Mouse (Mus musculus): ENCODE data around the gene Mthfsd.
"Not testable (repeated sequence)": the region's sequence is repeated elsewhere in the genome, so short reads cannot be mapped to it uniquely, and the experiment has no call there.

The Mthfsd gene

DNA sequence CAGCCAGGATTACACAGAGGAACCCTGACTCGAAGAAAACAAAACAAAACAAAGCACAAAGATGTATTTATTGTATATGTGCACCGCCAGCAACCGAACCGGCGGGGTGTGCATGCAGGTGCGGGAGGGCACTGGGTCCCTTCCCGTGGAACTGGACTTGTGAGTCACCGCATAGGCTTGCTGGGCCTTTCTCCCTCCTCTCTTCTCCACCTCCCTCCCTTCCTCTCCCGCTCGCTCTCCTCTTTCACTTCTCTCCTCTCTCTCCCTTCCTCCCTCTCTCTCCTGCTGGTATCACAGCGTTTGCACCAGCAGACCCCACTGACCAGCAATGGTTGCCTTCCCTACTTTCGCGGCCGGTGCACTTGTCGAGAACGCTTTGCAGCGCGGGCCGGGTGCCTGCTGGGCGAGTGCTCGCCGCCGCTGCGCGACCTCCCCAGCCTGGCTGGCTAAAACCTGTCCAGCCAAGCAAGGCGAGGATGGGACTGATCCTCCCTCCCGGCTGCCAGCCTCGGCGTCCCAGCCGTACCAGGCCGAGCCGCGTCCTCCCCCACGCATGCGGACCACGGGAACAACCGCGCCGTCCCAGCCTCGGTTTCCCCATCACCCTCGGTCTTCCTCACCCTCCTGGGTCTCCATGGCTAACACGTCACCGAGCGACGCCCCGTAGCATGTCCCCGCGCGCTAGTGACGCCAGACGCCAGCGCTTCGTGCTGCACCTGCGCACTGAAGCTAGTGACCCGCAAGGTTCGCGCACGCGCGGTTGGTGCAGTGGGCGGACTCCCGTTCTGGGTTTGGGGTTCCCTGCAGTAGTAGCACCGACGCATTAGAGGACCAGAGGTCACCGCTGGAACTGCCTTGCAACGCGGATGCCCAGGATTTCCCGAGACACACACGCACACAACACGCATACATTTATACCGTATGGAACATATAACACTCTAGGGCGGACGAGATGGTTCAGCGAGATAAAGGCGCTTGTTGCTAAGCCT lies at the start of gene Mthfsd:
TSS of gene Mthfsd (minus strand) at position 725 of the 989 bp plus-strand sequence.
- DNase-seq (ENCODE audit: low spot score): peak; percentile 97

DNA sequence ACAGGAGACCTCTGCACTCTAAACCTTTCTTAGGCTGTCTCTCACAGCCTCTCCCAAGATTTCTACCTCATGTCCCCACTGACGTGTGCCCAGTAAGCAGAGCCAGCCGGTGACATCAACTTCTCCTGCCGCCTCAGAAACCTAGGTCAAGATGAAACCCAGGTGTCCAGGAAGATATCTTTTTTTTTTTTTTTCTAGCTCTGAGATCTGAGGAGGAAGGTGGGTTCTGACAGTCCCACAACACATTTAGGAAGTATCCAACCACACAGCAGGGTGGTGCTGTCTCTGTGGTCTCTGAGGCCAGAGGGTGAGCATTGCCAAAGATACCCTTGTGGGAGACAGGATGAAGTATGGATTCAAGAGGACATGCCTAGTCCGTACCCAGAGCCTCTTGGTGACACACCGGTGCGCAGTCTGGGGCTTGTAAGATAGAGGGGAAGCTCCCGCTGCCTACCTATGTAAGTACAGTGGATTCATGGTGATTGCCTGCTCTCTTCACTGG lies 48.8 kb upstream of the Mthfsd start:
- DNase-seq (ENCODE audit: low spot score): no peak

DNA sequence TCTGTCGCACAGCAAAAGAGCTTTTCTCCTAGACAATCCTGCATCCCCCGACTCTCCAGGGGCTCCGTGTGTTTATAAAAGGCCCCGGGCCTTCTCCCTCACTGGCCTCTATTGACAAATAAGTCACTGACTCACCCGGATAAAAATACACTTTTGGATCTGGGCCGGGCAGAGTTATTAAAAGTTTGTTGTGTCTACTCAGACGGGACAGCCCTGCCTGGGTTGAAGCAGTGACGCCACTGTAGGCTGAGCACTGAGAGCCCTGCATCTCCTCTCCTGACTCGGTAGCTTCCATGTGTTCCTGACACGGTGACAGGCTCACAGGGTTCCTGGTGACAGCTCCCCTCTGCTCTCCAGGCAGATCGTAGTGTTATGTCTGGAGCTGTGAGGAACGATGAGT lies 44.2 kb upstream of the Mthfsd start:
- peak; percentile 18 for DNase-seq (ENCODE audit: low spot score)

DNA sequence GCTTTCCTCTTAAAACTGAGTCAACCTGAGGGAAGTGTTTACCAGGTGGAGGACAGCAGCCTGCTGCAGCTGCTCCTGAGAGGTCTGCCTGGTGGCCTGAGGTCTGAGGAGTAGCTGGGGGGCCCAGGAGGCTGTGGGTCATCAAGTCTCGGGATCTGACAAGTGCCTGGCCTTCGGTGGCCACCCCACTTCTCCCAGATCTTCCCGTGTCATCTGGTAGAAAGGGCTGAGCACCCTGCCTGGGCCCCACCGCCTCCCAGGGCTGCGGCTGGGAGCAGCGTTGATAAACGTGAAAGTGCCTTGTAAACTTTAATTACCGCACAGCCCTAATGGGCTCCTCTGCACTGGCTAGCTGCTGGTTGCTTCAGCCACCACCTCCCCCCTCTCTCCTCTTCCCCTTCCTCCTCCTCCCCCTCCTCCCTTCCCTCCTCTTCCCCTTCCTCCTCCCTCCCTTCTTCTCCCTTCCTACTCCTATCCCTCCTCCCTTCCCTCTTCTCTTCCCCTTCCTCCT lies 40.4 kb upstream of the Mthfsd start:
- no peak for DNase-seq (ENCODE audit: low spot score)

DNA sequence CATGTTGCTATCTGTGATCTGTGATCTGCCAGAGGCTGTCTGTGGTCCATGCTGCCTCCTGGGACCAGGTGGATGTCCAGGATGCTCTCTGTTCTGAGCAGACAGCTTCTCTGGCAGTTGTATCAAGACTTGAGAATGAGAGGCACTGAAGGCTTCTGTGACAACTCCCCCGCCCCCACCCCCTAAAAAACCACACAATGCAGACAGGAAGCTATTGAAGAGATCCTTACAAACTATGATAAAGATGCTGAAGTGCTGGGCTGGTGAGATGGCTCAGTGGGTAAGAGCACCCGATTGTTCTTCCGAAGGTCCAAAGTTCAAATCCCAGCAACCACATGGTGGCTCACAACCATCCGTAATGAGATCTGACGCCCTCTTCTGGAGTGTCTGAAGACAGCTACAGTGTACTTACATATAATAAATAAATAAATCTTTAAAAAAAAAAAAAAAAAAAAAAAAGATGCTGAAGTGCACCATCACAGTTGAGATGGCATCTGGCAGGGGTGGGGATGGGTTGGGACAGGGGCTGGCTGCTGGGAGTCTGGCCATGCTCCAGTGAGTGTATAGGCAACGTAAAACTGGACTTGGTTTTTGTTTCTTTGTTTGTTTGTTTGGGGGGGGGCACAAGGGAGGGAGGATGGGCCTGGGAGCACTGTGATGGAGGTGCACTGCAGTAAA lies 37.4 kb upstream of the Mthfsd start:
- not testable (repeated sequence) for DNase-seq (ENCODE audit: low spot score)

DNA sequence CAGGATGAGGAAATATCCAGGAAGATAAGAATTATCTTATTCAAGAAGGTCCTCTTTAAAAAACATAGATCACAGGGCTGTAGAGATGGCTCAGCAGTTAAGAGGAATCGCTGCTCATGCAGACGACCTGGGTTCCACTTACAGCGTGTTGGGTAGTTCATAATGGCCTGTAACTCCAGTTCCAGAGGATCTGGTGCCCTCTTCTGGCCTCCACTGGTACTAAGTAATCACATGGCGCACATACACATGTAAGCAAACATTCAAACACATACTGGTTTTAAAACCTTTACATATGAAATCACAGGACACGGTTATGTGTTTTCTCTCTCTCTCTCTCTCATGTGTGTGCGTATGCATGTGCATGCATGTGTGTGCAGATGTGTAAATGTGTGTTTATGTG lies 28.7 kb upstream of the Mthfsd start:
- no peak for DNase-seq (ENCODE audit: low spot score)

DNA sequence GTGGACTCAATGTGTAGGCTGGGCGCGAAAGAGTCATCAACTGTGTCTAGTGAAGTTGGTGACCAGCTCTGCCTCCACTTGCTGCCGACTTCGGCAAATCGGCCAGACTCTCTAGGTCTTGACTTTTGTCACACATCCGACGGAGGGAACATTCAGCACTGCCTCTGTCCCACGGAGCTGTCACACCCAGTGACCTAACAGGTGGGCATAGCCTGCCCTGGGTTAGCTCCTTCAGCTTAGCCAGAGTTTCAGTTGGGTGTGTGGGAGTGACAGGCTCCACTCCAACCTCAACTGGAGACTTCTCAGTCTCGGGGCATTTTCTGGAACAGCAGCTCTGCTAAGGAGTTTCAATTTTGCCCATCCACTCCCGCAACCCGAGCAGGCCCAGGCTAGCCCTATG lies 26.3 kb upstream of the Mthfsd start:
- no peak for DNase-seq (ENCODE audit: low spot score)

DNA sequence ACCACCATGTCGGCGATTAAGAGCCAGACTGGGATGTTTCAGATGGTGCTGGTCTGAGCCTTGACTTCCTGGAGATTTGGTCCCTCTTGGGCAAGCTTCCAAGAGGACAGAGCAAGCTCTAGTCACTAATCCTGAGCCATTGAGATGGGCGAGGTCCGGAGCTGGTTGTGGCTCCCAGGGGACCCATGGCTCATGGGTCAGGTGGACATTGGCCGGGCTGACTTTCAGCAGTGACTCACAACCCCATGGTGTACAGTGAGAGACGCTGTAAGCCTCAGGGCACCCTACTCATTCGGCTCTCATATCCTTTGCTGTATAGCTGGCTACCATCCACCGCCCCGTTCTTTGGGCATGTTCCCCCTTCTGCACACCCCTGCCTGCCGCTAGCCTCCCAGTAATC lies 25.9 kb upstream of the Mthfsd start:
- no peak for DNase-seq (ENCODE audit: low spot score)

DNA sequence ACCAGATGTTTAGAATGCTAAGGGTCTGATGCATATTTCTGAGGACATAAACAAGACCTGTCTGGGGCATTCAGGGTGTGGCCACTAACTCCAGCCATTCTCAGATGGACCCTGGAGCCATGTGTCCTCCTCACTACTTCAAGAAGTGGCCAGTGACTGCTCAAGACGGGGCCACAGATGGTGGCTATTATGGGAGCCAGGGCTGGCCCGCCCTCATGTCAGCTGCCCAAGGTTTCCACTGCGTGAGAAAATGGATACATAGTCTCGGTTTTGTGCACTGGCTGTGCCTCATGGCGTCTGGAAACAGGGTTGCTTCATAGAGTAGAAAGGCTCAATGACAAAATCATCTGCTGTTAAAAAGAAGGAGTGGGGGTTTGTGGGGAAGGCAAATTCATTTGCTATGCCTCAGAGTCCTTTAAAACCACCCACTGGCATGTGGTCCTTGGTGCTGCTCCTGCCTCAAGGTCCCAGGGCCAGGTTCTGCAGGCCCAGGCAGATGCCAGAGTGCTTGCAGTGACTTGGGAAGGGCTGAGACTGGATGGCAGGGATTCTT lies 24.8 kb upstream of the Mthfsd start:
- DNase-seq (ENCODE audit: low spot score): no peak

DNA sequence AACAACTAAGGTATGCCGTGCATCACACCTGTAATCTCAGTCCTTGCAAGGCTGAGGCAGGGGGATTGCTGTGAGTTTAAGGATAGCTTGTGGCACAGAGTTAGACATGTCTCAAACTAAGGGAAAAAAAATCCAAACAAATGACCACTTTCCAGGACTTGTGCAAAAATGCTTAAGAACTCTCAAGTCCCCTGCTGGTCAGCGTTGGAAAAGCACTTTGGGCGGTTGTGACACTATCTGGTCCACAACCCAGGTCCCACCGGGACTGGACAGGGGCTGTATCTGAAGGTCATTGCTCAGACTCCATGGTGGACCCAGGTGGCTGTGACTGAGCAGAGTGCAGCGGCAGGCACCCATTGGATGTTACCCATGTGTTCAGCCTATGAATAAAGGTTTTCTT lies 22.3 kb upstream of the Mthfsd start:
- no peak for DNase-seq (ENCODE audit: low spot score)

DNA sequence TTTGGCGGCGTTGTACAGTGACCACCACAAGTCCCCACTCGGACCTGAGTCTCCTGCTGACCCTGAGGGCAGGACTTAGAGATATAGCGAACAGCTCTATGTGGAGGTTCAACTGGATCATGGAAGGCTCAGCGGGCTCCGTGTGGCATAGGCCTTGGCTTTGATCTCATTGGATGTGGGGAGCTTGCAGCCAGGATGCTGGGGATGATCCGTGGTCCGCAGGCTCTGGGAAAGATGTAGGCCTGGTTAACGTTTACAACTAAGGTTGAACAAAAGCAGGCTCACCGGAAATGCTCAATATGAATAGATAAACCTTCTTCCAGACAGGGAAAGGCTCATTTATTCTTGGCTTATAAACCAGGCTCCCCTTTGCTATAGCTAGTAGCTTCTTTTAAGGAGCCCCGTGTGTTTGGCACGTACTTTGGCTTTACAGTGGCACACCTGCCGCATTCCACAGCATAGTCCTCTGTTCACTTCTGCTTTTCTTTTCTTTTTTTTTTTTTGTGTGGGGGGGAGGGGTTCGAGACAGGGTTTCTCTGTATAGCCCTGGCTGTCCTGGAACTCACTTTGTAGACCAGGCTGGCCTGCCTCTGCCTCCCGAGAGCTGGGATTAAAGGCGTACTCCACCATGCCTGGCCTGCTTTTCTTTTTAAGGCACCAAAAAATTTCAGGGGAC lies 21.2 kb upstream of the Mthfsd start:
- DNase-seq (ENCODE audit: low spot score): no peak

DNA sequence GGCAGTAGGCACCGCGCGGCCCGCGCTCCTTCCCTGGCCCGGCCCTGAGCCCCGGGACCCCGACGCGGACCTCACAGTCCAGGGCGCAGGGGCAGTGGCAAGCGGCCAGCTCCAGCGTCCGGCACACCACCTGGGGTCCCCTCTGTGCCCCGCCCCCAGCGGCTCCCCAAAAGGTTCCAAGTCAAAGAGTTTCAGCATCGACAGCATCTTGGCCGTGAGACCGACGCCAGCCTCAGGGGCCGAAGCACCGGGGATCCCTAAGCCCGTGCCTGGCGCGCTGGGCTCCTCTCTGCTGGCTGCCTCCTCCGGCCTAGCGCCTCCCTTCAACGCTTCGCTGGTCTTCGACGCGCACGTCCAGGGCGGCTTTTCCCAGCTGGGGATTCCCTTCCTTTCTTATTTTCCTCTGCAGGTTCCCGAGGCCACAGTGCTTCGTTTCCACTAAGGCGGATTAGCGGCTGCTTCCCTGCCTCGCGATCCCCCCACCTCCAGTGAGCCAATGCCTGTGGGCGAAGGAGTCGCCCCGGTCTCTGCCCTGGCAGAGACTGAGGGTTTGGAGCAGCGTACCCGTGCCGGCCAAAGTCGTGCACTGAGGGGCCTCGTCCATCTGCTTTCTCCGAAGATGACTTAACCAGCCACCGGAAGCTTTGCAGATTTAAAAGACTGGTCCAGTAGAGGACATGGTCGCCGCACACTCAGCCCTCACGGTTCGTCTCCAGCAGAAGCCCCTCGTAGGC lies 20.5 kb upstream of the Mthfsd start:
- no peak for DNase-seq (ENCODE audit: low spot score)

DNA sequence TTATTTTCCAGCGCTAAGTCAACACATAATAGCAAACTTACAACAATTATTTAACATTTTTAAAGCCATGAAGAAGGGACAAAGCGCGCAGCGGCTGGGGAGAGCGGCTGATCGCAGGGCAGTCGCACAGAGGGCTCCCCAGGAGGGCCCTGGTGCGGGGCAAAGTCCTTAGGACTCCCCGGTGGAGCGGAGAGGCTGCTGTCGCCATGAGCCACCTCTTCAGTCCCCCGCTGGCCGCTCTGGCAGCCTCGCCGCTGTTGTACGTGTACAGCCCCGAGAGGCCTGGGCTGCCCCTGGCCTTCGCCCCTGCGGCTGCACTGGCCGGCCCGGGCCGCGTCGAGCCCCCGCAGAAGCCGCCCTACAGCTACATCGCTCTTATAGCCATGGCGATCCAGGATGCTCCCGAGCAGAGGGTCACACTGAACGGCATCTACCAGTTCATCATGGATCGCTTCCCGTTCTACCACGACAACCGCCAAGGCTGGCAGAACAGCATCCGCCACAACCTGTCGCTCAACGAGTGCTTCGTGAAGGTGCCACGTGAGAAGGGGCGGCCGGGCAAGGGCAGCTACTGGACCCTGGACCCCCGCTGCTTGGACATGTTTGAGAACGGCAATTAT lies 19.7 kb upstream of the Mthfsd start, which contains the start of gene Foxl1:
TSS of gene Foxl1 (plus strand) at position 185 of the 620 bp plus-strand sequence.
- no peak for DNase-seq (ENCODE audit: low spot score)

DNA sequence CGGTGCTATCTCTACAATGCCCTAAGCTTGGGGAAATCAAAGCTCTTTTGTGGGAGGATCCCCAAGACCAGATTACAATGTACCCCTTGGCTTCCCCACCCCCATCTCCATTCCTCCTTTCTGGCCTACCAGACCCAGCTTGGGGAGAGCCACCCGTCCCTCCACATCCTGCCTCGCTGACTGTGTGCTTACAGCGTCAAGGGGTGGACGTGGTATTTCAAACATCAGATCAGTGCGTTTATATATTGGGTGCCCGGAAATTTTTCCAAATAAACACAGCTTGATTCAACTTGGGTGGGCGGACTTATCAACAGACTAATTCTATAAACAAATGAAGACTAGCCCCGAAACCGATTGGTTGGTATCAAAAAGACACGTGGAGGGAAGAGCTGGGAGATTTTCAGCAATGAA lies 19.1 kb upstream of the Mthfsd start:
- DNase-seq (ENCODE audit: low spot score): no peak

DNA sequence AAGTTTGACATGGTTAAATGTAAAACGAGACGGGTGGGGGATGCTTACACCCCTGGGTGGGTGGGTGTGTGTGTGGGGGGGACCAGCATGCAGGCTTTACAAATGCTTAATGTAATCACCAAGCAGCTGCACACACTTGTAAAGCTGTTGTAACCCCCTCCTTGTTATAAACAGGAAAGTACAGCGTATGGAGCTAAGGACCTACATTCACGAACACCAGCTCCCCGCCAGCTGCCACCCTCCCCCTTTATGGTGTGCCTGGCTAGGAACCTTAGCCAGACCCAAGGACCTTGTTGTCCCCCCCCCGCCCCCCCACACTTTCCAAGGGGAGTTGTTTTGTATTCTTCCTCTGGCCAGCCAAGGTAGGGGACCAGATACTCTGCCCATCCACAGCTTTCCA lies 18.5 kb upstream of the Mthfsd start:
- no peak for DNase-seq (ENCODE audit: low spot score)

DNA sequence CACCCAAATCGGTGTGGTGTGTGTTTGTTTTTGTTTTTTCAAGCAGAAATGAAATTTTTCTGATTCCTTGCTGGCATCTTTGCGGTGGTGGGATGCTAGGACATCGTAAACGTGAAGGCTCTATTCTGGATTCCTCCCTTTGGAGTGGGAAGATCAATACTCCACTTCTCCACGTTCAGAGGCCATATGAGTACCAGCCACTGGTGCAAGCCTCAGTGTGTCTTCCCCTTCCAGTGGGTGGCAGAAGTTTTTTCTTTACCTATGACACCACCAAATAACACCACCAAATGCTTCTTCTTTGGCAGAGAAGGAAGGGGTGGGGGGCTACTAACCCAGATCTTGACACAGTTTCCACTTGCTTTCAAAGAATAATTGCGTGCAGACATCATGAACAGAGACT lies 18.0 kb upstream of the Mthfsd start:
- DNase-seq (ENCODE audit: low spot score): no peak

DNA sequence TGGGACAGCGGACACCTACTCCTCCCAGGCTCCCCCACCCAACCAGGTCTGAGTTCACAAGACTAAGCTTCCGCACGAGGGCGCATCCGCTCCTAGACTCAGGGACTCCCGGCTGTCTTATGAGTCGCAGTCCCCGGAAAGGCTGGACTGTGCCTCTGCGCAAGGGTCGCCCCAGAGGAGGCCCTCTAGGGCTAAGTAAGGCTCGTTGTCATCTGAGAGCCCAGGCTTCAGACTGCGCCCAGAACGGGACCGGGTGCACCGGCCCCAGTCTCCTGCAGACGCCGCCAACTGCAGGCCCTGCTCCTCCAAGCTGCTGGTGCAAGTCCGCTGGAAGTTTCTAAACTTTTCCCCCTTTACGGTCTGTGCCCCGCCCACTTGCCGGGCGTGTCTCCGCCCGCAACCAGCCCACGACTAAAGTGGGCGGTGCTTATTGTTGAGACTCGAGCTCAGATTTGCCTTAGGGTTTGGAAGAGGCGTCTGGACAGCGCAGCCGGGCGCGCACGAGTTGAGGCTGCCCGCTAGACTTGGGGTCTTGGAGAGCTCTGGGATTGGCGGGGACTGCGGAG lies 17.2 kb upstream of the Mthfsd start:
- DNase-seq (ENCODE audit: low spot score): peak; percentile 71

DNA sequence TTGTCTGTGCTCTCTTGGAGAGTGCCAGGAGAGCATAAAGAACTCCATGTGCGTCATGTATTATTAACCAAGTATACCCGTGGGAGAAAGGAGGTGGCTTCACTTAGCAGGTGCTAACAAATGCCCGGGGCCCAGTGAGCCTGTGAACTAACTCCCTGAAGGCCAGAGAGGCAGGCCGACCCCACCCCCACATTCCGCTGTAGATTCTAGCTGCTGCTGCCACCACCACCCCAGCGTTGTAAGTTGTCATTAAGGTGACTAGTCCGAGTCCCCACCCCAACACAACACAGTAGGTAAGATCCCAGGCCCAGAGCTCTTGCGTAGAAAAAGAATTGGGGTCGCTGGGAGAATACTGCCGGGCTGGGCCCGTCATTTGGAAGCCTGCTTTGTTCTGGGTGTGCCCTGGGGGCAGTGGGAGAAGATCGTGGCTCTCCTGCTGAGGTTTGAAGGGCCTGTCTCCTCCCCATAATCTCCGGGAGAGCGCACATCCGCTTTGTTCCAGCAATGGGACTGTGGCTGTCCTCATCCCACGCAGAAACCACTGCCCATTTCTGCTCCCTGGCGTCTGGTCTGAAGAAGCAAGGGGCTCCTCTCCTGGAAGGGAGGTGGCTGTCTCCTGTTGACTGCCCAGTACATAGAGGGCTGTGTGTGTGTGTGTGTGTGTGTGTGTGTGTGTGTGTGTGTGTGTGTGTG lies 16.5 kb upstream of the Mthfsd start:
- no peak for DNase-seq (ENCODE audit: low spot score)

DNA sequence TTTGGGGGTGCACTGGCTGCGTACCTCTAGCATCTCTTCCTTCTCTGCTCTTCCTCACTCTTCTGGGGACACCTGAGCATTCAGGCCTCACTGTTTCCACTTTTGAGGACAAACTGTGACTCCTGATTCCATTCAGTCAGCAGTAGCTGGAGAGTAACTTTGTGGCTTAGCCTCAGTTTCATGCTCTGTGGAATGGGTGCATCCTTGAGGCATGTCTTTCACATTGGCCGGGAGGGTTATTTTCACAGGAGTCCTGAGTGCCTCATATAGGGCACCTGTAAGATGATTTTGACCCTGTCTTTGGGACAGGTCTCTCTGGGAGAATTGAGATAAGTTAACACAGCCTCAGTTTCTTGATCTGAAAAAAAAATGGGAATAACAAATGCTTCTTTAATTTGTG lies 14.9 kb upstream of the Mthfsd start:
- DNase-seq (ENCODE audit: low spot score): no peak

DNA sequence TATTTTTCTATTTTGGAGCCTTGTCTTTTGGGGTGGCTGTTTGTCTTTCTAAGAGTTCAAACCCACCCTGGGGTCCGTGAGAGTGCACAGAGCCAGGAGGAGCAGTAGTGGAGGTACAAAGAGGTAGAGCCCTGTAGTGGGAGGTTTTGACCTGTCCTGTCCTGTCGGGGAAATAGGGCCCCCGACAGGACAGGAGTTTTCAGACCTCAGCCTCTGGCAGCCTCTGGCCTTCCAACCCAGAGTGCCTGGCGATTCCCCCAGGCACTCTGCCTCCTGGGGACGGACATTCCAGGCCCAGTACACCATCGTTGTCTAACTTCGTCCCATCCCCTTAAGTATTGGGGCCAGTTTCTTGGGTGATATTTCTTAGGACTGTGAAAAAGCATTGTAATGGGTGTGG lies 14.2 kb upstream of the Mthfsd start:
- DNase-seq (ENCODE audit: low spot score): no peak

Data from ovary, adult 18-20 months (tissue).